Mouse (Mus musculus) liver, adult (tissue): ENCODE data around the gene Abhd17c.

ENCODE experiments used
- GATA4 ChIP-seq: IDR thresholded peaks from 2 replicates; pipeline ENCODE4 v1.6.1; 2014; ENCODE audit warnings: mild to moderate bottlenecking, low read length; ENCODE audit not compliant: insufficient replicate concordance

The Abhd17c gene

DNA sequence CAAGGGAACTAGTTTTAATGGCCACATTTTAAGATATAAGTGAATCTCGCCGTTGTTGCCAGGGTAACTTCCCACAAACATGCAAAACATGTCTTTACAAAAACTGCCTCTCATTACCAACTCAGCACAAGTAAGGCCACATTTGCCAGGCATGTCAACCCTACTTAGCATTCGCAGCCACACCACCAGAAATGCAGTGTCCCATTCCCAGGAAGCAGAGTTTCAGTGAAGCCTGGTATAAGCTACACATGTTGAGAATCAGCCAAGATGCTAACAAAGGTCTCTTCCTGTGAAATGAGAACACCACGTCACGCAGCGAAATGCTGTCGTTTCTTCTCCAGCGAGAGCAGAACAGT lies 38.7 kb downstream of the Abhd17c start:
- no peak for TF ChIP-seq GATA4

DNA sequence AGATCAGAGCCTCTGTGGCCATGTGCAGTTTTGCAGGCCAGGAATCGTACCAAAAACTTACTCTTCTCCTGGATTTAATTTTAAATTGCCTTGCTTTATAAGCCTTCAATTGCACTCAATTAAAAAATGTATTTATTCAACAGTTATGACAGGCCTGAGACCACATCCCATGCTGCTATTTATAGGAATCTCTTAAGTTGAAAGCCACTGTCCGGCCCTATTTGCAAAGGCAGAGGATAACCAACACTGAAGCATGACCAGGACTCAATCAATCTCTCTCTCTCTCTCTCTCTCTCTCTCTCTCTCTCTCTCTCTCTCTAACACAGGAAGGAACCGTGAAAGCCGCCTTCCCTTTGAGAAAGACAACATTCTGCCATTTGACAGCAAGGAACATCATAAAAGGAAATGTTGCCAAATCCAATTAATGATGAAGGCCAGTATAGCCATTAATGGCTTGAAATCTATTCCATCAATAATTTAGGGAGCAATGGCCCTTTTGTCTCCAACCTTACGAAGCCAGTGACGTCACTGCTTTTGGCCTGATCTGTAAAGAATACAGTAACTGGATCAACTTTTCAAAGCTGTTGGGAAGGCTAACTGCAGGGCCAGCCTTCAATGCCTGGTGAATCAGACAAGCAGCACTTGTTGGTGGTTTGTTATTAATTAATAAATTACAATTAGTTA lies 39.2 kb downstream of the Abhd17c start:
- TF ChIP-seq GATA4 = no peak

DNA sequence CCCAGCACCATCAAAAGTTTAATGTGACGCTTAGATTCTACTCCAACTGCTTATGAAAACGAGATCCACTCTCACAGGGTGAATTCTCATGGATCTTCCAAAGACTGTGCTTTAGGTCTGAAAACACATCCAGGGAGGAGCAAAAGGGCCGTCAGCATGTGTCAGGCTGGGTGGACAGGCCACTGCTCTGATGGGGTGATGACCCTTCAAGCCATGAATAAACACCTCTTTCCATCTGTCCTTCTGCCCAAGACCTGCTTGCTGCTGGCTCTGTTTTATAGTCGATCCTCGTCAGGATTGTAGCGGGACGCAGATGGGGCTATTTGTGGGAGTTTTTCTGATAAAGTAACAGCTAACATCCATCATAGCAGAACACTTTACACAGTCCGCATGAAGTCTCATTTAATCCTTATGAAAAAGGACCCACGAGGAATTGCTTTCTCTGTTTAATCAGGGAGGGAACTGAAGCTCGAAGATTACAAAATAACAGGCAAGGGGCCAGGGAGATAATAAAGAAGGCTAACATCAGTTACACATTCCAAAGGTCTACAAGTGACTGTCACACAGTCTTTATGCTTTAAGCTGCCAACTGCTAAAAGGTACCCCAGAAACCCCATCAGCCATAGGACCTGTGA lies 39.9 kb downstream of the Abhd17c start:
- TF ChIP-seq GATA4 = no peak

DNA sequence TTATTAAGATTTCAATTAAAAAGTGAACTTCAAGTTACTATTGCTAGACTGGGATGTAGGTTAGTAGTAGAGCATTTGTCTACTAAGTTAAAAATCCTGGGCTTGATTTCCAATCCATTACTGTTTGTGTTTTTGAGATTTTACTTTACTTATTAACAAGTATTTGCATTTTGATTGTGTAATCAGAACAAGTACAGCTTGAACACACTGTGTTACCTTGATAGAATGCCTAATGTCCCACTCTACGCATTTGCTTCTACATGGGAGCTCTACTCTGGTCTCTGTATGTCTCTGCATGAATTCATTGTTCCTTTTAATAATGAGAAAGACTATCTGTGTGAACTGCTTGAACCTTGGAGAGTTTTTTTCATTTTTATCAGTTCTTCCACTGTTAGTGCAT lies 44.8 kb downstream of the Abhd17c start:
- no peak for TF ChIP-seq GATA4

DNA sequence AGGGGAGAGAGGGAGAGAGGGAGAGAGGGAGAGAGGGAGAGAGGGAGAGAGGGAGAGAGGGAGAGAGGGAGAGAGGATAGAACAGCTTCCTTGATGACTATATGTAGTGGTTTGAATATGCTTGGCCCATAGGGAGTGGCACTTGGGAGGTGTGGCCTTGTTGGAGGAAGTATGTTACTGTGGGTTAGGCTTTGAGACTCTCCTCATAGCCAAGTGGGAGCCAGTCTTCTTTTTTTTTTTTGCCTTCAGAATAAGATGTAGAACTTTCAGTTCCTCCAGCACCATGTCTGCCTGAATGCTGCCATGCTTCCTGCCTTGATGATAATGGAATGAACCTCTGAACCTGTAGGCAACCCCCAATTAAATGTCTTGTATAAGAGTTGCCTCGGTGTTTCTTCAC lies 49.1 kb downstream of the Abhd17c start:
- no peak for TF ChIP-seq GATA4

DNA sequence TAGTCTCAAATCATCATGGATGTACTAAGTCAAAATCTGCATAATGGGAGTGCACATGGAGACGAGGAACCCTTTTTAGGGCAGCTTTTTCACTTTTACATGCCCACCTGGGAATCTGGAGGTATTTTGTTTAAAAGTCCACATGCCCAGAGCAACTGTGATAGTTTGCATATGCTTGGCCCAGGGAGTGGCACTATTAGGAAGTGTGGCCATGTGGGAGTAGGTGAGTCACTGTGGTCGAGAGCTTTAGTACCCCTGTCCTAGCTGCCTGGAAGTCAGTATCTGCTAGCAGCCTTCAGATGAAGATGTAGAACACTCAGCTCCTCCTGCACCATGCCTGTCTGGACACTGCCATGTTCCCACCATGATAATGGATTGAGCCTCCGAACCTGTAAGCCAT lies 51.0 kb downstream of the Abhd17c start:
- no peak for TF ChIP-seq GATA4

DNA sequence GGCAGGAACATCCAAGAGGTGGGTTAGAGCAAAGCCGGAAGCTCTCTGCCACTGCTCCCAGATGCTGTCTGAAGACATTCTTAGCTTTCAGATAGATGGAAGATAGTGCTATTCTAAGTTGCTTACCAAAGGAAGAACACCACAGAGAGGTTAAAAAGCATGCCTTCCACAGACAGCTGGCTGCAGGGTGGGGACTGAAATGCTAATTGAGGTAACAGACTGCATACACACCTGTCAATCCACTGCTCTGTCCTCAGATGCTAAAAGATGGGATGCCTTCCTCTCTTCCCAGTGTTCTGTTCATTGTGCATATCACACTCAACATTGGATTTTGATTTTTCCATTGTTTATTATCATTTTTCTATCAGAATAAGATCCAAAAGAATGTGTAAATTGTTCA lies 53.6 kb downstream of the Abhd17c start:
- no peak for TF ChIP-seq GATA4

DNA sequence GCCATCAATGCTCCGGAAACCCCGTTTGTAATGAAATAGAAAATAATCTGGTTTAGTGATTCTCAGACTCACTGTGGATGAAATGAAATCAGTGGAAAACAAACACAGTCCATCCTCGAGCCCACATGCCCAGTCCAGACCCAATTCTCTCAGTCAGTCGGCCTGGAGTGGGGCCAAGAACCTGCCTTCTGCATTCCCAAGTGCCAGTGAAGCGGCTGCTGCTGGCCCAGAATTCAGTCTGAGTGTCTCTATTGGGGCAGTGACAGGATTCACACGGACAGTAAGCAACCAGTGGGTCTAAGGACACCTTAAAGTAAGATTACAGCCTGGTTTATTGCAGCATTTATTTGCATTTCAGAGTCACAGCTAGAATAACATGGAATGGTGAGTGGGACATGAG lies 55.2 kb downstream of the Abhd17c start:
- no peak for TF ChIP-seq GATA4

DNA sequence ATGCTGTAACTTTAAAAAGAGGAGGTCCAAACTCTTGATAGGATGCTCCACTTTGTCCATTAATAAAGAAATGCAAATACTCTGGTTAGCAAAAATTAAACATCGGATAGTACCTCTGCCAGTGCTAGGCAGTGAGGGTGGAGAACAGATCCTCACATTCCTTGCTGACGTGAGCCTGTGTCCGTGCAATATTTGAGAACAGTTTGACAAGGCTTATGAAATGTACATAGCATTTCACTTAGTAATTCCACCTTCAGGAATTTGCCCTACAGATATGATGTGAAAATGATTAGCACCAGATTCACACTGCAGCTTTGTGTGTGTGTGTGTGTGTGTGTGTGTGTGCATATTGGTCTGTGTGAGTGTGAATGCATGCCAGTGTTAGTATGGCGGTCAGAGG lies 60.9 kb downstream of the Abhd17c start:
- no peak for TF ChIP-seq GATA4

DNA sequence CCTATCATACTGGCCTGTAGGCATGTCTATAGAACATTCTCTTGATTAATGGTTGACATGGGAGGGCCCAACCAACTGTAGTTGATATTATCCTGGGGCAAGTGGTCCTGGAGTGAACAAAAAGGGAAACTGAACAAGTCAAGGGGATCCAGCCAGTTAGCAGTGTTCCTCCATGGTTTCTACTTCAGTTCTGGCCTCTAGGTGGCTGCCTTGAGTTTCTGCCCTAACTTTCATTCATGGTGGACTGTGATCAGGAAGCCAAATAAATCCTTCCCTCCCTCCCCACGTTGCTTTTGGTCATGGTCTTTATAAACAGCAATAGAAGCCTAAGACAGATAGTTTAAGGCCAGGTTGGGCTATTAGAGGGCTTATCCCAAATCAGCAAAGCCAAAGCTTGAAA lies 61.9 kb downstream of the Abhd17c start:
- no peak for TF ChIP-seq GATA4

DNA sequence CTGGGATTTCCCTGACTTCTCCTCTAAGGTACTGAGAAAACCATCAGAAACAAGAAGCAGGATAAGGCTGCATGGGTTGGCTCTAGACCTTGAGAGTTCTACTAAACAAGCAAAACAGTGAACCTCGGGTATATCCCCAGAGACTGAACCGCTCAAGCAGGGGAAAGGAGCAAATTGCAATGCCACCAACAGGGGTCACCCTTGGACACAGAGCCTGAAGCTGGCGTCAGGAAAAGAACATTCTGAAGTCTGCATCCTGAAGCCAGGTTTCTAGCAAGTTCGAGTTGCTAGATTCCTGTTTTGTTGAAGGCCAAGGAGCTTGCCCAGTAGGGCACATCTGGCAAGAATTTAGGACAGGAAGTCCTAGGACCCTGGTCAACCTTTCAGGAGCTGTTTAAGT lies 62.7 kb downstream of the Abhd17c start:
- no peak for TF ChIP-seq GATA4

DNA sequence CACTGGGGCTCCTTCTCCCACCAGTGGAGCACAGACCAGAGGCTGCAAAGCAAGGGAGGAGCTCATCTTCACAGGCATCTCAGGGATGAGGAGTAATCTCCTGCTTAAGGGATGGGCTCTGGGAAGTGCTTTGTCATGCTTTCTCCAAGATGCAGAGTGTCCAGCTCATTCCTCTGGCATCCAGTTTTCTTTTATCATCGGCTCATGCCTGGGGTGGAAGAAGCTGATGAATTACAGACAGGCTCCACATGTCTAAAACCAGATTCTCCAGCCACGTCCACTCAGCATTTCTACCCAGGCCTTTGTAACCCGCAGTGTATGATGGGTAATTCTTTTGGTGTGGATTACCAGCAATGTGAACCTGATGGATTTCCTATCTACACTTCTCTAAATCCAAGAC lies 63.5 kb downstream of the Abhd17c start:
- no peak for TF ChIP-seq GATA4

DNA sequence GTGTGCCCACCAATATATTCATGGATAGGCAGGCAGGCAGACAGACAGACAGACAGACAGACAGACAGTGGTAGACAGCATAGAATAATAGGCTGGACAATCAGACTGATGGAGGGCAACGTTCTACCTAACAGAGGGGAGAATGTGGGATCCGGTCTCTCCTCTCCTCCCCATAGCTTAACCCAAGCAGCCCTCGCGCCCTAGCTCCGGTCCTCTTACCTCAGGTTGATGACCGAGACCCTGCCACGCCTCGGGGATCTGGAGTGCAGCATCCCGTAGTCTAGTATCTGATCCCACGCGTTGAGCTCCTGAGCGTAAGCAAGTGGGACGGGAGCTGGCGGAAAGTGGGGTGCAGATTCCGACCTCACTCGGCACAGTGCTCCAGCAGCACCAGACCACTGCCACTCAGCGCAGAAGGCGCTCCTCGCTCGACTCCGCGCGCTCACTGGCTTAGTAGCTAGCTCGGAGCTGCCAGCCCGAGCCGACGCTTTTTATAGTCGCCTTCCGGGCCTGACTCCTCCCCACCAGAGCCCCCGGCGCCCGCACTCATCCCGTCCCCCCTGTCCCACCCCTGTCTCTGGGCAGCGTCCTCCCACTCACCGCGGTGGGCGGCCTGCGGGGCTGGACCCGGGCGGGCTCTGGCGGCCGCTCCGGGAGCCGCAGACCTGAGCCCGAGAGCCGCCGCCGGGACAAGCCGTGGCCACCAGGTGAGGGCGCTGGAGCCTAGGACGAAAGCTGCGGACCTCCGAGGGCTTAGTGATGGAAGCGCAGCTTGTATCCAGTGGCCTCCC lies 65.5 kb downstream of the Abhd17c start, which contains the start of gene Cemip:
Gene Cemip, minus strand, starts transcription at position 464 of the 791 bp plus-strand sequence.
- TF ChIP-seq GATA4 = no peak

DNA sequence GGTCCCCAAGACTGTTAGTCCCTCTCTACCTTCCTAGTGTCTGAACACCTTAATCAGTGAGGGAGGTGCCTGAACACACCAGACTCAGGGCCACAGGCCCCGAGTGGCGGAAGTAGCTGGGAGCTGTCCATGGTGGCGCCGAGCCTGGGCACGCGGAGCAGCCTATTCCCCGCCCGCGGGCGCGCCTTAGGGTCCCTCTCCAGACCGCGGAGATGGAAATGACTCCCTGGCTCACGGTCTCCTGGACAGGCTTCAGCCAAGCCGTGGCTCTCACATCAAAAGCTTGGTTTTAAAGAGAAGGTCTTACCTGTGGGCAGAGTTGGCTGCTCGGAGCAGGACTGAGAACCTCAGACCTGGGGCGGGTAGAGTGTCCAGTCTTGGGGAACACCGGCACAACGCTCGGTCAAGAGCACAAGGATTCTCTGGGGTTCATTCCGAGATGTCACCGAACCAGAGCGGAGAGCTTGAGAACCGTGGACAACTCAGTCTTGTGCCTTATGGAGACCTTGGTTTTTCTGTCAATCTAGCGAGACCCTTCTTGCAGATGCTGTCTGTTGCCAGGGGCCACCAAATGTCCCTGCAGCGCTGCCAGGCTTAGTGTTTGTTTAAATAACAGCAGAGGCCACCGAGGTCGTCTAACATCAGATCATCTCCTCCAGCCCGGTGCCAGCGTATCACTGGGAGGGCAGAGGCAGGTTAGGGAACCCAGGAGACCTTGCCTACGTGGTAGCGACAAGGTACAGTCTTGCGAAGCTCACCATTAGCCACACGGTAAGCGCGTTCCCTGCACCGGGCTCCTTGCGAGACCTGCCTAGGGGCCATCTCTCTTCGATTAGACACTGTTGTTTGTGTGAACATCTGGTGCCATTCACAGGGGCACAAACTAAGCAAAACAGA lies 66.4 kb downstream of the Abhd17c start:
- TF ChIP-seq GATA4 = no peak

DNA sequence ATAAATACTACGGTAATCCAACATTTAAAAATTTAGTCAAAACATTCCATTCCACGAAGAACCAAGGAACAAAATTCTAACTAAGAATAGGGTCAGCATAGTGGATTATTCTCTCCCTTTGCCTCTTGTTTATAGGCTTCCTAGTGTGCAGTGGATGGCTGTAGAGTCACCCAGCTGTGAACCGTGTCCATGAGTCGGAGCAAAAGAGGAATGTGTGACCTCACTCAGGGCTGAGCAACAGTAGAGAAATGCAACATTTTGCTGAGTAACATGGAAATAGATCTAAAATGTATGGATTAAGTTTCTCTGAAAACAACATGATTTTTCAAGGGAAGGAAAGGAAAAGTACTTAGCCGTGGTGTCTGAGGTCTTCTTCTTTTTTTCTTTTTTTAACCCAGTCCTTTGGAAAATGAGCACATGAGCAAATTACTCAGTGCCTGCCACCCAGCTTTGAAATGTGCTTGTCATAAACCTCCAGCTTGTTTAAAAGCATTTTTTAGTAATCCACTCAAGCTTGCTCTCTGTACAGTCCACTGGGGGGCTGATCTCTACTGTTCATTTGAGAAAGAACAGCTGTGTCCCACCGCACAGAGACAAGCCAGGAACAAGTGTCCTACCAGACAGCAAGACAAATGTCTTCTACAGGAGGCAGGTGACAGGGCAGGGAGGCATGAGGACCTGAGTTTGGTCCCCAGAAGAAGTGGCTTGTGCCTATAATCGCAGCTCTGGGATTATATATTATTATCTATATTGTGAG lies 74.3 kb downstream of the Abhd17c start:
- no peak for TF ChIP-seq GATA4

DNA sequence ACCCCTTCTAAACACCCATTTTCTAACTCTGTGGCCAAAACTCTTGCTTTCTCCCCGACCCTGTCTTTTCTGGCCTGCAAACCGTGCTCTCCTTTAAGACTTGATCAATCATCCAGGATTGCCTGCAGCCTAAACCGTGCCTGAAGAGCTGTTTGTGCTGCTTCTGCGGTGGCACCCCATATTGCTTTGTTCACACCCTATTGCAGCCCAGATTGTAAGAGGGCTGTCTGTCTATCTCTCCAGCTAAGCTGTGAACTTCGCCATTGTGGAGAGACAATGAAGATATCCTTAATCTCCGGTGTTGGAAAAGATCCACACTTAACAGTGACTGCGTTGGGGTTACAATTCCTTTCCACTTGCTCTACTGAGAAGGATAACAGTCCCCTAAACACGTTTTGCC lies 77.4 kb downstream of the Abhd17c start:
- no peak for TF ChIP-seq GATA4
